Mouse (Mus musculus): Measurements from ENCODE around the gene Nav2.

GRCm38 (mm10) chr7:49242261-49242660 is 333.7 kb downstream of the Nav2 start:
- TF ChIP-seq CTCF (IDR thresholded peaks at IDR 0.05; ENCODE audit: extremely low read depth, insufficient read depth, low read length) (no peak), POLR2A (IDR thresholded peaks at IDR 0.05; ENCODE audit: extremely low read depth, insufficient read depth, low read length) (no peak)

Measured in cortical plate, adult 2 months (tissue).